Mouse (Mus musculus): ENCODE results near the gene Dpy19l3.

Gene Dpy19l3

DNA sequence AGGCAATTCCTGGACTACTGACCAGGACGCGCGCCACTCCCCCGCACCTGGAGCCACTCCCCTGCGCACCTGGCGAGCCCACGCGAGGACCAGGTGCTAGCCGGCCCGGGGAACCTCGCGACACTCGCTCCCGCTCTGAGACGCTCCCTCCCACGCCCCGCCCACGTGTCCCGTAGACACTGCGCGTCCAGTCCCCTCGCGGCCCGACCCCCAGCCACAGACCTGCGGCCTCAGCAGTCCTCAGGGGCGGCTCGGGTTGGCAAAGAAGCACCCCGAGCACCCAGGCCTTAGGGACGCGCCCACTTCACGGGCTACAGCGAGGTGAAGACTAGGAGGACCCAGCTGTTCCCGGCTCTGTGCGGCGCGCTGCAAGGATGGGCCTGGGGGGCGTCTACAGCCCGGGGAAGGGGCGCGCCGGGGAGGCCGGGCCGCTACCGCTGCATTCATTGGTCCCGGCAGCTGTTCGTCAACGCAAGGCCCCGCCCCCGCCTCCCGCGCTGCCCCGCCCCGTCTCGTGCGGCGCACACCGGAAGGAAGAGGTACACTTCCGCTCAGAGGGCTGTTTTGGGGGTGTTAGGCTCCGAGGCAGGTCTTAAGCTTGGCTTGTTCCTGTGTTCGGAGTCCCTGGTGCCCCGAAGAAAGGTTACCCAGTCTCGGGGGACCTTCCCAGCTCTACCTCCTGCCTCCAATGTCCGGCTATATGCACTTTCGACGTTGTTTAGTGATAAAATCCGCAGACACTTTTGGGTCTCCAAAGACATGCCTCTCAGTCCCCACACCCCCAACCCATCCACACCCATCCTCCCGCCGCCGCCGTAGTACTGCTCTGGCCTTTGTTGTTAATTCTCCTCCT, at the start of gene Dpy19l3:
Dpy19l3 (minus strand) TSS at position 422 of the 853 bp plus-strand sequence.
- DNase-seq (ENCODE audit: low read depth in 2 of 2, low spot score in 2 of 2): peak; percentile 94 to 95

DNA sequence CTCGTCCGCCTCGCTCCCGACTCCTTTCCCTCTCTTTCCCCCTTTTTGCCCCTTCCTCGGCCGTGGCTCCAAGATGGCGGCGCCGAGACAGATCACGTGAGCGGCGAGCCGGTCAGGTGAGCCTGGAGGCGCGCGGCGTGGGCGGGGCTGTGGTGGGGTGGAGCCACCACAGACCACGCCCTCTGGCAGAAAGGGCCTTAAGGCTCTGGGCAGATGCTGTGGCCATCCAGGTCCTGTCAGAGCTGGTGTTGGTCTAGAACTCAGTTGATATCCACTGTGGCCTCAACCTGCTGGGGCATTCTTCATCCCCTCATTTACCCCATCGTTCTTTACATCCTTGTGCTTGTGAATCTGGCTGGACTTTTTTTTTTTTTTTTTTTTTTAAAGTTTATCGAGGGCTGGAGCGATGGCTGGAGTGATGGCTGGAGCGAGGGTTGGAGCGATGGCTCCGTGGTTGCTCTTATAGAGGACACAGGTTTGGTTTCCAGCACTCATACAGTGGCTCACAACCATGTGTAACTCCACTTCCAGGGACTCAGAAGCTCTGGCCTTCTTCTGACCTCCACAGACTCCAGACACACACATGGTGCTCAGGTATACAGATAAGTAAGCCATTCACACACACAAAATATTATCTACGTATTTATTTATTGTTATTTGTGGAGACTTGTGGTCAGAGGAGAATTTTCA, 48.8 kb upstream of the Dpy19l3 start, which contains the start of gene Zfp507:
Zfp507 (minus strand) TSS at position 98 of the 690 bp plus-strand sequence.
- peak; percentile 79 to 82 for DNase-seq (ENCODE audit: low read depth in 2 of 2, low spot score in 2 of 2)

DNA sequence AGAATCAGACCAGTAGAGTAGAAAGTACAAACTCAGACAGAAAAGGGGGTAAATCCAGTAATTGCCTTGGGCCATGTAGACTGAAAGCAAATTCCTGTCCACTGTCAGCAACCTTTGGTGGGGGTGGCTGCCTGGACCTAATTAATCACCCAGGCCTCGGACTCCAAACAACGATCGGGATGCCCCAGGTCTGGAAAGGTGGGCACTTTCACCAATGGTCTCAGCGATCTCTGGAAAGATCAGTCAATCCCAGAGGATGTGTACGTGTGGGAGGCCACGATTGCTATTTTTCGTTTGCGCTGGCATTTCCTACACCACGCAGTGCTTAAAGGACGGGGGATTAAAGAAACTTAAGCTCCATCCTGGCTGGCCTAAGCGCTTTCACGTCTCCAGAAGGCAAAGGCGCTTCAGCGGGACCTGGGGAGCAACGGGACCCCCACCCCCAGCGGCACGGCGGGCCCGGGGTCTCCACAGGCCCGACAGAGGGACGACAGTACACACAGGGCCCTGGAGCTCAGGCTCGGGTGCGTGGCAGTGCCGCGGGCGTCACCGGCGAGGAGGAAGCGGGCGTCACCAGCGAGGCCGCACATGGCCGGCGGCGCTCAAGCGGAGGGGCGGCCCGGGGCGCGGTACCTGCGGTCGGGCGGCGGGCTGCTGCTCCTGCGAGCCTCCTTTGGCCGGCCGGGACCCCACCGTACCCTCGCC, 48.1 kb upstream of the Dpy19l3 start:
- DNase-seq (ENCODE audit: low read depth in 2 of 2, low spot score in 2 of 2): peak in 1 of 2 experiments; percentile 3

DNA sequence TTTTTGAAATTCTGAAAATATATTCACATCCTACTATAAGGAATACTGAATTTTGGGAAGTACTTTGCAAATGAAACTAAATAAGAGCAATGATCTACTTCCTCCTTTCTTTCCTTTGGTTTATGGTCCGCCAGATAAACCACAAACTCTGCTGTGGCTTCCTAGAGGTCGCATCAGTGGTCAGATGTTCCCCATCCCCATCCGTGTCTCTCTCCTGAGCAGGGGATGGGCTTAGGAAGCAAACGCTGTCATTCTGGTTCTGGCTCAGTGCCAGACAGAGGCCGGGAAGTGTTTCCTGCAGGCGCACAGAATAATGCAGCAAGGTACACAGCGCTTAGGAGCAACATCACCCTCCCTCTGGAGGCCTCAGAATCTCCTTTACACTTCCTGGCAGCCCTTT, 41.9 kb upstream of the Dpy19l3 start:
- DNase-seq (ENCODE audit: low read depth in 2 of 2, low spot score in 2 of 2): no peak

DNA sequence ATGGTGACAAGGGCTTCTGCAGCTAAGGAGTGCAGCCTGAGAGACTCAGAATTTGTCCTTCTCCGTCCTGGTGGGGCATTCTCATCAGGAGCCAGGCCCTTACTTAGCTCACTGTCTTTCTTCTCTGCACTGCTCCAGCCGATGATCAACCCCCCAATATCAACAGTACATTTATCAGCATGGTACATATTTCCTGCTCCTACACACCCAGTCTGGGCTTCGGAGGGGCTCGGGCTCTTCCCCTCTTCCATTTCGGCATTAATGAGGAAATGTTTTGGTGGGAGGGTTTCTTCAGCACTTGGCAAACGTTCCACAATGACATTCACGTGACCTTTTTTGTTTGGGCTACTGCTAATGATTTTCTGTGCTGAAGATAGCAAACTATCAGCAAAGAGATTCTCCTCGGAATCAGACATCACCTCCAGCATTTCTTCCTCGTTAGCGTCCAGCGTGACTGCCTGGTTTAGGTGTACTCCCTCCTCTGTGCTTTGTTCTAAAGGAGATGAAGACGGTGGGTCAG, 40.0 kb upstream of the Dpy19l3 start:
- no peak for DNase-seq (ENCODE audit: low read depth in 2 of 2, low spot score in 2 of 2)

DNA sequence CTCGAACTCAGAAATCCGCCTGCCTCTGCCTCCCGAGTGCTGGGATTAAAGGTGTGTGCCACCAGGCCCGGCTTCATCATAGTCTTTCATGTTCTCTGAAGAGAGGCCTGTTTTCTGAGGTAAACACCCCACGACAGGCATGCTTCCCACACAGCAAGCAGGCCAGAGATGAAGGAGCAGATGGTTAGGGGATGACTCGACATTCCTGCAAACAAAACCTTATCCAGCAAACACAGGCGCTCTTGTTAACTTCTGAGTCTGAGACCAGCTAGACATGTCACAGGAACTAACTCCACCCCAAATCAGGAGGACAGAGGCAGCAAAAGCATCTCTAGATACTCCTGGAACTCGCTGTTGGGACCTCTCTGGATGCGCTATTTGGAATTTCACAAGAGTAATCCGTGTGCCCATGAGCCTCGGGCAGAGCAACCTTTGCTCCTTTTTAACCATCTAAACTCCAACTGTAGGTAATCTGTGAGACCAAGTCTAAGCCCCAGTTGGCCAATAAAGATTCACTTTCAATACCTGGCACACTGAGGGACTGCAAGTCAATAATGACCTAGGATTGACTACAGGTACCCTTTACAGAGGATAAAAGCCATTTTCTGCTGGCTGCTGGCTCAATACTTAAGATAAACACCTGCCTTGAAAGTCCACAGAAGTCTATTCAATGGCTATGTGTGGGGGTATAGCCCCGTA, 38.0 kb upstream of the Dpy19l3 start:
- DNase-seq (ENCODE audit: low read depth in 2 of 2, low spot score in 2 of 2): no peak

DNA sequence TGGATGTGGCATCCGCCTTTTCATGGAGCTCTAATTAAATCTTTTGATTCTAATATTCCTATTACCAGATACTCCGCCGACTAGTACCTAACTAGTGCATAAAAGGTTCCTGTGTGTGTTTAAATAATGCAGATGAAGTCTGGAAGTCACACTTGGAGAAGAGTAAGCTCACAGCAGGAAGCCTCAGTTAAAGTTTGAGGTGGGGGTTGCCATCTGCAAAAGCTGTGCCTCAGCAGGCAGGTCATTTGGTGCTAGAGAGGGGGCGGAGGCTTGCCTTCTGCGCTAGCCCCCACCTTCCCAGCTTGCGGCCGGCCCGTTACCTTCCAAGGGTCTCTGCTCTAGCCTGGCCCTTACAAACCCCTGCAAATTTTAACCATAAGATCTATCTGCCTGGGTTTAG, 36.7 kb upstream of the Dpy19l3 start:
- no peak for DNase-seq (ENCODE audit: low read depth in 2 of 2, low spot score in 2 of 2)

DNA sequence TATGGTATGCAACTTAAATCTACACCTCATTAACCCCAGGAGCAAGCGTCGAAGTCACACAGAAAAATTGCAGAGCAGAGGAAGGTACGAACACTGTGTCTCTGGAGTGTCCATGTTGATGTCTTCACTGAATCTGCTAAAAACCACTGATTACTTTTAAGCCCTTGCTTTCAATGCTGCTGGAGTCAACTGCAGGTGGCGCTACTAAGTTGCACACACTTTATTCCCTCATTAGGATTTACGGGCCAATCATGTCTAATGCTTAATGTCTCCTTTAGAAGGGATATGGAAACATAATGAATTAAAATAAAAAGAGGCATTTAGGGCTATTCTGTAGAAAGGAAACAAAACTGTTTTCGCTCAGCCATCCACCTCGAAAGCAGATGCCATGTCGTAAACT, 35.9 kb upstream of the Dpy19l3 start:
- DNase-seq (ENCODE audit: low read depth in 2 of 2, low spot score in 2 of 2): no peak

DNA sequence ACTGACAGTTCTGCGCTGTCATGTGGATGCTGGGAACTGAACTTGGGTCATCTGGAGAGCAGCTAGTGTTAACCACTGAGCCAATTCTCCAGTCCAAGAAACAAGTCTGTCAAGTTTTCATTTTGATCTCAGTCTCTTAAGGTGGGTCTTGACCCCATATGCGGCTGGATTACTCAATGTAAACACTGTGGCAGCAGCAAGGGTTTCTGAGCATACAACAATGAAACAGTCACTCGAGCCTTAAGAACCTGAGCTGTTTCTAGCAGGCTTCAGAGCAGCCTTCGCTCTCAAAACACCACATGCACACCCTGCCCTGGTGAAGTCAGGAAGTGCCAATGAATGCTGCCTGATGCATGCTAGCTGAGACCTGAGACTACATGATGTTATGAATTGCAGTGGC, 31.3 kb upstream of the Dpy19l3 start:
- no peak for DNase-seq (ENCODE audit: low read depth in 2 of 2, low spot score in 2 of 2)

DNA sequence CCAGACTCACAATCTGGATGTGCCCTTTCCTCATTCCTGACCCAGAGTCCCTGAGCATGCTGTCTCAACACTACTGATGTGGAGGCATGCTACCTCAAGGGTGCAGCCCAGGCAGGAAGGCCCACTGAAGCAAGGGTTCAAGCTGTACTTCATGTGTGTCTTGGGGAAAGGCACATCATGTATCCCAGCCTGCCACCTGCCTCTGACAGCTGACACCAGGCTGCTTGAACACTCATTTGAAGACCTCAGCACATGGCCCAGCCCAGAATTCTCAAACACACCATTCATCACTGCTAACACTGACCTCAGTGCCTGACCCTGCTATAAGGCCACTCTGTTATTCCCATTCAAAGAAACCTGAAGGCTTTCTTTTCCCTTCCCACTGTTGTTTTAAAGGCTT, 28.0 kb upstream of the Dpy19l3 start:
- DNase-seq (ENCODE audit: low read depth in 2 of 2, low spot score in 2 of 2): no peak

DNA sequence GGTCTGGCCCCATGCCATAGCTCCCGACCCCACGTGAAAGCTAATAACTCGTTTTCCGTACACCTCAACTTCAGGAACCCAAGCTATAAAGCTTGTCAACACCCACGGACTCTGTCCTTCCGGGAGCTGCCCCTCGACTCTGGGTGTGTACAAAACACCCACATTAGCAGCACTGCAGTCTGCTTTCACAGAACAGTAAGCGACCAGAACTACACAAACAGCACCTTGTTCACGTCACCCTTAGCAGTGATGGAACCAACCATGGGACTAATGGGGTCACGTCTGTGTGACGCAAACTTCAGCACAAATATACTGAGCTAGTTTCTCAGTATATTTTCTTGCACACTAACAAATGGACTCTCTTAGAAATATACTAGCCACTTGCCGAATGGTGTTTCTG, 19.9 kb upstream of the Dpy19l3 start:
- DNase-seq (ENCODE audit: low read depth in 2 of 2, low spot score in 2 of 2): no peak

DNA sequence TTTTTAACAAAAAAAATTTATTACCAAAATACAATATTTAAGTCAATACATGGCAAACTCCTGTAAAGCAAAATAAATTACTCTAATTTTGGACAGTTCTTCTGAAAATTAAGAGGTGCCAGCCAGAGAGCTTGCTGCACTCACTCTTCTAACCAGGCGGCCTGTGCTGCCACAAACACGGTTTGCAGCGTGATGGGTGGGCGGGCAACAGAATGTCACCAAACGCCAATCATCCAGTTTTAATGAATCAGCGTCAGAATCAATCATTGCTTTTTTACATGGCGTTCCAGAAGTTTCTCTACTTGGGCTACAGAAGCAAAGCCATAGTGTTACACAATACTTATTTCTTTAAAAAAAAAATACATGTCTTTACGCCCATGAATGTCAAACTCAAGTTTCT, 18.1 kb upstream of the Dpy19l3 start:
- no peak for DNase-seq (ENCODE audit: low read depth in 2 of 2, low spot score in 2 of 2)

DNA sequence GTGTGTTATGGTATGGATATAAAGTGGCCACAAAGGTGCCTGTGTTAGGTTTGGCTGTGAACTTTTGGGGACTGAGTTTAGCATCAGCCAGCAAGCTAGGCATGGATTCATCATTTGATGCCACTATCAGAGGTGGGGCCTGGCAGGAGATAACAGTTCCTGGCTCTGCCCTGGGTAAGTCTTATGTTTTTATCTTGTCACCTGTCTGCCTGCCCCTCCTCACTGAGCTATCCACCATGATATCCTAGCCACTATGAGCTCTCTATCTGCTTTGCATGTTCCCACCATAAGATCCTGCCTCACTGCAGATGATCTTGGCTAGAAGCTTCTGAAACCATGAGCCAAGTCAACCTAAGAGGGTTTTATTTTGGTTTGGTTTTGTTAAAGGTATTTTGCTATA, 16.9 kb upstream of the Dpy19l3 start:
- no peak for DNase-seq (ENCODE audit: low read depth in 2 of 2, low spot score in 2 of 2)

DNA sequence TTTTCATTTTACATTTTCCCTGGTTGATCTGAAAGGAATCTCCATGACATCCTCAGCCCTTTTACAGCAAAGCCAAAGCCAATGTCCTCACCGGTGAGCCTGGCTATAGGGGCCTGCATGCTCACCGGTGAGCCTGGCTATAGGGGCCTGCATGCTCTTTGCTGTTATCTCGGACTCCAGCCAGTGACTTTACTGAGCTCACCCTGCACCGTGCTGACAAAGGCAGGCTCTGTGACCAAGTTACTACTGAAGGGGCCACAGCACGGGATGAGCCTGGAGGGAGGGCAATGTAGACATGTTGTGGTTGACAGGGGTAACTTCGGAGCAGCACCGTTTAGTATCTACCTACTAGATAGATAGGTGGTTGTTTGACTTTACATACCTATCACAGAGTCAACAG, 15.9 kb upstream of the Dpy19l3 start:
- DNase-seq (ENCODE audit: low read depth in 2 of 2, low spot score in 2 of 2): no peak

DNA sequence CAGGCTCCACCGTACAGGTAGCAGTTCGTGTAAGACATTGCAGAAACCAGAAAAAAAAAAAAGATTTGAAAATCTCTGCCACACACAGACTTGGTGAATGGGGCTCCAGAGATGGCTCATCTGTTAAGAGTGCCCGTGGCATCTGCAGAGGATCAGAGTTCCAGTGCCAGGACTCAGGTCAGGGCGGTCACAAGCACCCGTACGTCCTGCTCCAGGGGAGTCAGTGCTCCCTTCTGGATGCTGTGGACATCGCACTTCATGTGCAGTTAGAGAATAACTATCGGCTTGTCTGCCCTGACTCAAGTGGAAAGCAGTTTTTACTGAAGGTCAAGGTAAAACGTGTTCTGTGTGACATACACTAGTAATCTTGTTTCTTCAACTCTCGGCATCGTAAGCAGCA, 10.2 kb upstream of the Dpy19l3 start:
- DNase-seq (ENCODE audit: low read depth in 2 of 2, low spot score in 2 of 2): no peak

DNA sequence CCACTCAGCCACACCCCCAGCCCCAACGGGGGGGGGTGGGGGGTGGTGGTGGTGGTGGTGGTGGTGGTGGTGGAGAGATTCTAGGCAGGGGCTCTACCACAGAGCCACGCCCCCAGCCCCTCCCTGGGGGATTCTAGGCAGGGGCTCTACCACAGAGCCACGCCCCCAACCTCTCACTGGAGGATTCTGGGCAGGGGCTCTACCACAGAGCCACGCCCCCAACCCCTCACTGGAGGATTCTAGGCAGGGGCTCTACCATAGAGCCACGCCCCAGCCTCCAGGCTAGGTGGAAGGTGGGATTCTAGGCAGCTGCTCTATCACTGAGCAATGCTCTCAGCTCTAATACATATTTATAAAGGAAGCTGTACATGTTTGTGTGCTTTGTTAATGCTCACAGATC, 7.5 kb upstream of the Dpy19l3 start:
- no peak for DNase-seq (ENCODE audit: low read depth in 2 of 2, low spot score in 2 of 2)

DNA sequence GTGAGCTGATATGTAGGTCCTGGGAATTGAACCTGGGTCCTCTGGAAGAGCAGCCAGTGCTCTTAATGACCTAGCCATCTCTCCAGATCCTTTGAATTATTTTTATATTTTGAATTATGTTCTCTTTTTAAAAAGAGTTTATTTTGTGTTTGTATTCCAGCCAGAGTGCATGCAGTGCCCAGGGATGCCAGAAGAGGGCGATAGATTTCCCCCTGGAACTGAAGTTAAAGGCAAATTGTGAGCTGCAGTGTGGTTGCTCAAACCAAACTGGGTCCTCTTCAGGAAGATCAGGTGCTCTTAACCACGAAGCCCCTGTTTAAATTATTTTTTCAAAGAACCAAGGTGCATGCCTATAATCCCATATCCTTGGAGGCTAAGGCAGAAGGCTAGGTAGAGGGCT, 5.3 kb upstream of the Dpy19l3 start:
- peak in 1 of 2 experiments; percentile 24 for DNase-seq (ENCODE audit: low read depth in 2 of 2, low spot score in 2 of 2)

DNA sequence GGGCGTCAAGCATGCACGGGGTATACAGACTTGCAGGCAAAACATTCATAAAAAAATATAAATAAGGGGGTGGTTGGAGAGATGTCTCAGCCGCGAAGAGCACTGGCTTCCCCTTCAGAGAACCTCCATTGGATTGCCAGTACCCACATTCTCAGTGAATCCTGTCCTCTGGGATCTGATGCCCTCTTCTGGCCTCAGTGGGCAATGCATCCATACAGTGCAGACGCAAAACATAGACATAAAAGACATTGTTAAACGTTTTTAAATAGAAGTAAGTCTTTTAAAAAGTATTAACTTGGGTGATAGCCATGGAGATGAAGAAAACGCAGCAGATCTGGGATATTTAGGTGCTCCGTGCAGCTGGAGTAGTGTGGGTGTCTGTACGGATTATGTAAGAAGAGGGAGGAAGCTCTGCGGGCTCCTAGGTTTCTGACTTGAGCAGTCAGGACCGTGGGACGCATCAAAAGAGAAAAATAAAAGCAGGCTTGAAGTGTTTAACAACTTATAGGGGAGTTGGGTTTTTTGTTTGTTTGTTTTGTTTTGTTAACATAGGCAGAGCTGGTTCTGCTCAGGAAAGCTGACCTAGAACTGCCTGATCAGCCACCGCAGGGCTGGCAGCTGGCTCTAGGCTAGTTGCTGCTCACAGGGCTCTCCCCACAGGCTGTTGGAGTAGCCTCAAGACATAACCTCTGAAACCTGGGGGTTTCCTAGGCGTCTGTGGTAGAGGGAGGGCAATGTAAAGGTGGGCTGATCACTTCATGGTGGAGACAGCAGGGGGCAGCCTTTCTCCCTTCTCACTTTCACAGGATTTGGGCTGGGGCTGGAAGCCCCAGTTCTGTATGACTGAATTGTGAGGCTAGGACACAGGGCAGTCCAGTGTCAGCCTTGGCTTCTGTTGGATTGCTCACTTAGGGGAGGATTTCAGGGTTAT, 2.5 kb upstream of the Dpy19l3 start:
- peak; percentile 17 to 31 for DNase-seq (ENCODE audit: low read depth in 2 of 2, low spot score in 2 of 2)

DNA sequence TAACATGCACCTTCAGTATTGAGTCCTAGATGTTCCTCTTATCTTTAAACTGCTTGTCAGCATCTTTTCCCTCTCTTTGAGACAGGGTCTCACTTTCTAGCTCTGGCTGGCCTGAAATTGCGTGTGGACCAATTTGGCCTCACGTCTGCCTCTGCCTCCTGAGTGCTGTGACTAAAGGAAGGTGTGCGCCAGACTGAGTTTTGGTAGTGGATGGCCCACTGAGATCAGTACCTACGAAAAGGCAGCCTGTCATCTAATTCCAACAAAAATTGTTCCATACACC, 573 bp upstream of the Dpy19l3 start:
- DNase-seq (ENCODE audit: low read depth in 2 of 2, low spot score in 2 of 2): no peak

DNA sequence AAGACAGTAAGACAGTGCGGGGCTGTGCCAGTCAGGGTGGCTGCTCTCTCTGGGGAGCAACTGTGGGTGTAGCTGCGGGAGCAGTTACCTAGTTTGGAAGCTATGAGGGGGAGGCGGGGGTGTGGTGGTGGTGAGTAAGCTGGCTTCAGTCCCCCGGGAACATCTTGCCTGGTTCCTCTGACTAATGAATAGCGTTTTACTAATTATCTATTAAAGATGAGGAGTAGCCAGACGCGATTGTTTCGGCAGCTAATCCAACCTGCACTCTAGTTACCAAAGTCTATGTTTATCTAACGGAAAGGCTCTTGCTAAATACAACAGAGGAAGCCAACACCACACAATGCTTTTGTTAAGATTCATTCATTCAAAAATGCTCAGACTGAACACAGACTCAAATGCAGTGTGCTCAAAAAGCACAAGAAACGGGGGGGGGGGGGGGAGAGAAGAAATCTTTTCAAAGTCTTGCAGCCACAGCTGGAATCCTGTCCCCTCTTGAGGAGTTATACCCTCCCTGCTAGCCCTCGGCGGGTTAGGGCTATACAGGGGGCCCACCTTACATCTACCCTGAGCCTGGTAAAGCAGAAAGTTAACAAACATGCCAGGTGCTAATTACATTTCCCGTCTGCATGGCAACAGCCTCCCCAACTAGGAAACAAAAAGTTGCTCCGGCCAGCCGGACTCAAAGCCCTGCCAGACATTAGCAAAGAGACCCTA, 778 bp downstream of the Dpy19l3 start:
- DNase-seq (ENCODE audit: low read depth in 2 of 2, low spot score in 2 of 2): no peak
